Mouse (Mus musculus) inflammation-experienced regulatory T-cells, adult 6 months (primary cell): ENCODE data around the gene Ier5. TPM values are rescaled to one million over a fixed set of nuclear protein-coding genes. Genes with fewer than 3 reads are reported as not detected.

Experiments
- ATAC-seq: one replicate; pipeline ENCODE4 v1.8.0; 2017
- polyA plus RNA-seq, 3 experiments: library from polyadenylated mRNA; unstranded; fragments of 100-300 nt; shearing (Covaris generic); gene quantifications; one replicate each; pipeline ENCODE4 v1.2.1; 2017

Gene Ier5
- polyA plus RNA-seq, 3 experiments from 2014 or later = 6.6 to 12.8 (median 7.5) TPM

- ATAC-seq = no peak
Measured at GRCm38 (mm10) chr1:155052761-155053166, 46.7 kb downstream of the Ier5 start.

GRCm38 (mm10) chr1:155052131-155052760 lies 47.2 kb downstream of the Ier5 start:
- ATAC-seq = no peak

GRCm38 (mm10) chr1:155051701-155052127 lies 47.7 kb downstream of the Ier5 start:
- no peak for ATAC-seq

GRCm38 (mm10) chr1:155050897-155051592 lies 48.4 kb downstream of the Ier5 start:
- ATAC-seq = peak; percentile 63

- peak; percentile 72 for ATAC-seq
Measured at GRCm38 (mm10) chr1:155050174-155050573, 49.3 kb downstream of the Ier5 start.

GRCm38 (mm10) chr1:155048947-155049346 lies 50.5 kb downstream of the Ier5 start:
- ATAC-seq = peak; percentile 62

Other genes starting within 250 kb of the Ier5 start
- gene Cacna1e, start 215.1 kb downstream of the Ier5 start, polyA plus RNA-seq = under 1 TPM; 0.09 to 0.18 (median 0.16) TPM
- gene Mr1, start 47.2 kb upstream of the Ier5 start, polyA plus RNA-seq = 10 to 100 TPM; 14.3 to 23.5 (median 22.1) TPM
- gene Stx6, start 59.1 kb upstream of the Ier5 start, polyA plus RNA-seq = 10 to 100 TPM; 50.2 to 72.7 (median 54.4) TPM
- under 1 TPM in 2 of 3 experiments, not detected in 1; 0.50 to 0.96 TPM for gene BC034090, start 144.8 kb upstream of the Ier5 start, polyA plus RNA-seq